Mouse (Mus musculus) spleen, adult 2 months (tissue): Measurements from ENCODE around the gene Thbs3.

Source experiments
- CTCF ChIP-seq: fragments of 200-500 bp; IDR thresholded peaks from 2 replicates; pipeline ENCODE4 v1.5.1; 2011; ENCODE audit warnings: mild to moderate bottlenecking, inconsistent platforms; ENCODE audit not compliant: insufficient read depth, insufficient read length, insufficient replicate concordance; ENCODE audit errors: extremely low read depth
- POLR2A ChIP-seq: fragments of 200-500 bp; IDR thresholded peaks from 2 replicates; pipeline ENCODE4 v1.6.1; 2011; ENCODE audit warnings: low read depth, low read length, inconsistent platforms

DNA sequence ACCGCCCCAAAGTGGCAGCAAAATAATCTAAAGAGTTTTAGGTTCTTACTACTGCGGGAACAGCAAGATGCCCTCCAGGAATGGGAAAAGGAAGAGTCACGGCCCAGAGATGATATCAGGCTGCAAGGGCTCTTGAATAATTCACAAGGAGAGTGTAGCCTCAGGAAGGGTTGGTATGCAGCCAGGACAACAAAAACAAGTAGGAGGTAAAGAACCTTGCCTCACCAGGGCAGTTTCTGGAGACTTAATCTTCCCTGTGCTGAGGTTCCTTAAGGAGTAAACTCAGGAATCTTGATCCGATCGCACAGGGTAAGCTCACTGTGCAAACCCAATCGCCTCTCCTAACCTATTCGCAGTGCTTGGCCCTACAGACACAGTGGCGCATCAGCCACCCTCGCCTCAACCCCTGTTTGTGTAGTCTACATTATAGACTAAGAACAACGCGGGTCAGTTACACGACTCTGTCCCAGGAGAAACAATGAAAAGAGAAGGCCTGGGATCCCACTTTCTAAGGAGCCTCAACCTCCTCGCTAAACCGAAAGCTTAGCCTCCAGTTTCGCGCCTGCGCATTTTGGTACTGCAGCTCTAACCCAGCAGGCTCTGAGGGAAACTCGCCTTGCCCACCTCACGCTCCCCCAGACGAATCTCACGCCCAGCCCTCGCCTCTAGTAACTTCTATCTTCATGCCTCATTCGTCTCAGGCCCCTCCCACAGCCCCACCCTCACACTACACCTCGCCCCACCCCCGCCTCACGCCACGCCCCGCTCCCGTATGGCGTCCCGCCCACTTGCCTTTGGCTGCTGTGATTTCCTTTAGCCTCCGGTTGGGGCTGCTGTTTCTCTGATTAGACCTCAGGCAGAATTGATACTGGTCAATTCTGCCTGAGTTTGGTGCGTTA lies 18.8 kb upstream of the Thbs3 start:
- TF ChIP-seq CTCF (peak; percentile 19; the same call in 1 of the 2 replicates), POLR2A (peak; percentile 79)
